Mouse (Mus musculus) limb, embryonic 15.5 days (tissue): ENCODE results near the gene Cyp2c23. TPM values are rescaled to one million over a fixed set of nuclear protein-coding genes. Genes with fewer than 3 reads are reported as not detected.

ENCODE experiments used
- ATAC-seq: fragments of 200-750 bp; cut with Nextera tagmentation; 2 replicates; pipeline ENCODE4 v1.8.0; 2017; ENCODE audit warnings: low read depth, moderate TSS enrichment; ENCODE audit not compliant: insufficient number of reproducible peaks, low FRiP score, low TSS enrichment
- H3K27ac ChIP-seq: fragments of 300-500 bp; sonication (generic); 2 replicates; pipeline ENCODE4 v1.5.1; 2015; ENCODE audit warnings: moderate library complexity, mild to moderate bottlenecking, inconsistent platforms
- H3K27me3 ChIP-seq: fragments of 300-500 bp; sonication (generic); 2 replicates; pipeline ENCODE4 v1.6.1; 2015; ENCODE audit warnings: inconsistent platforms
- H3K36me3 ChIP-seq: fragments of 300-500 bp; sonication (generic); 2 replicates; pipeline ENCODE4 v1.6.1; 2015; ENCODE audit warnings: inconsistent platforms
- H3K4me1 ChIP-seq: fragments of 300-500 bp; sonication (generic); 2 replicates; pipeline ENCODE4 v1.6.1; 2015; ENCODE audit warnings: inconsistent platforms
- H3K4me2 ChIP-seq: fragments of 300-500 bp; sonication (generic); 2 replicates; pipeline ENCODE4 v1.6.1; 2015; ENCODE audit warnings: mild to moderate bottlenecking, inconsistent platforms
- H3K4me3 ChIP-seq: fragments of 300-500 bp; sonication (generic); 2 replicates; pipeline ENCODE4 v1.5.1; 2015; ENCODE audit warnings: mild to moderate bottlenecking, inconsistent platforms
- H3K9ac ChIP-seq: fragments of 300-500 bp; sonication (generic); 2 replicates; pipeline ENCODE4 v1.6.1; 2015; ENCODE audit warnings: inconsistent platforms
- H3K9me3 ChIP-seq: fragments of 300-500 bp; sonication (generic); 2 replicates; pipeline ENCODE4 v1.6.1; 2016; ENCODE audit warnings: inconsistent platforms
- WGBS: fragments of 180-500 bp; shearing (Covaris S2); methylation state at CpG from one replicate; pipeline ENCODE4 v1.1.7; 2015; 5-methylcytosine and 5-hydroxymethylcytosine counted together
- polyA plus RNA-seq: library from polyadenylated mRNA; unstranded; fragments of >200 nt; fragmentation: Nextera tagmentation; extraction: Ambion mirVana; gene quantifications from 2 replicates; pipeline ENCODE4 v1.2.1, GENCODE M21; 2015

Gene Cyp2c23
- polyA plus RNA-seq, 1 experiment from 2014 or later, result 0.10 TPM

DNA sequence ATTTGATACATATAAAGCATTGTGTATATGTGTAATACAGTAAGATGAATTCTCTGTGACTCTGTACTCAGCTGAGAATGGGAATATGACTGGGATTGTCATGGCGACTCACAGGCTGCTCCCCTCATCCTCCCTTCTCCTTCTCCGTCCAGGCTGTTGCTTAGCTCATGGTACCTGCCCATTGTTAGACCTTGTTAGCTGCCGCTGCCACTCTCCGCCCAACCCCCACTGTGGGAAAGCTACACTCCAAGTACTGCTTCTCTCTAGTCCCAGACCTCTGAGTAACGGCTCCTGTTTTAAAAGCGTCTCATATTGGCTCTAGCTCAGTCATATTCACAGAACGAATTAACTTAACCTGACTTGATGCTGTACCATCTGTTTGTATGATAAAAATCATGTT is 9.3 kb downstream of the Cyp2c23 start:
- H3K36me3 ChIP-seq, result no peaks in the 10 kb centered on the region
- no peak overlapping the region for H3K9ac ChIP-seq
- H3K4me3 ChIP-seq, result no peak overlapping the region
- no peaks in the 10 kb centered on the region for H3K27me3 ChIP-seq
- H3K4me1 ChIP-seq, result no peaks in the 10 kb centered on the region
- WGBS, result 59% methylated on average over 7 of the region's 7 CpGs
- H3K27ac ChIP-seq, result no peak overlapping the region
- H3K4me2 ChIP-seq, result no peak overlapping the region
- no peak for ATAC-seq
- H3K9me3 ChIP-seq, result no peaks in the 10 kb centered on the region

DNA sequence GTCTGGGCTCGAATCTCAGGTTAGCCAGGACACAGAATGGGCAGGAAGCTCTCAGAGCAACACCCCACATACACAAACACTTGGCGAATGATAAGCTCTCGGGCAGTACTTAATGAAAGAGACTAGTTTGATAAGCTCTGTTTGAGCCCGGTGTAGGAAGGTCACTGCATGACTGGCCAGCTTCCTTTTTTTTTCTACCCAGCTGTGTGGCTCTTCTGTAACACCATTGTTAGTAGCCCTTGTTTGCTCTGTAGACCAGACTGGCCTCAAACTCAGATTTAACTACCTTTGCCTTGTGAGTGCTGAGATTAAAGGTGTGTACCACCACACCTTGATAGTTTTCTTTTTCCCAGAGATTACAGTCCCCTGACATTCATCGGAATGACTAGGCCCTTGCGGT is 15.1 kb downstream of the Cyp2c23 start:
- no peaks in the 10 kb centered on the region for H3K36me3 ChIP-seq
- no peak overlapping the region for H3K9ac ChIP-seq
- no peaks in the 10 kb centered on the region for H3K9me3 ChIP-seq
- H3K27me3 ChIP-seq, result no peaks in the 10 kb centered on the region
- no peak overlapping the region for H3K4me2 ChIP-seq
- H3K4me1 ChIP-seq, result no peaks in the 10 kb centered on the region
- no peak overlapping the region for H3K27ac ChIP-seq
- no peak overlapping the region for H3K4me3 ChIP-seq
- no peak for ATAC-seq
- WGBS, result 84% methylated on average over 6 of the region's 6 CpGs

DNA sequence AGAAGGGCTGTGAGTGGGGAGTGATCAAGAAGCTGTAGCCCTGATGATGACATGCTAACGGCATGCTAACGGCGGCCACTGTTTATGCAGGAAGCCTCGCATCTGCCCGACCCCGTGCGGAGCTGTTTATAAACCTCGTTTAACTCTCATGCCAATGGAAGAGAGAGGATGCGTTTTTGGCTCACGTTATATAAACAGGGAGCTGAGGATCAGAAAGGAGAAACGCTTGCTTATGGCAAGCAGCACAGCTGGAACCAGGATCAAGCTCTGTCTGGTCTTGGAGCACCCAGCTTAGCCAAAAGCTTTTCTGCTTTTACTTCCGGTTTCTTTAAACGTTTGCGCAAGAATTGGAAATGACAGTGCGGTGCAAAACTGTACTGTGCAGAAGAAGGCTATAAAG is 20.2 kb downstream of the Cyp2c23 start:
- H3K9ac ChIP-seq, result no peak overlapping the region
- H3K27me3 ChIP-seq, result no peaks in the 10 kb centered on the region
- H3K9me3 ChIP-seq, result no peaks in the 10 kb centered on the region
- H3K4me3 ChIP-seq, result no peak overlapping the region
- H3K27ac ChIP-seq, result no peak overlapping the region
- WGBS, result 51% methylated on average over 15 of the region's 15 CpGs
- ATAC-seq, result no peak
- H3K36me3 ChIP-seq, result no peaks in the 10 kb centered on the region
- H3K4me1 ChIP-seq, result no peaks in the 10 kb centered on the region
- no peak overlapping the region for H3K4me2 ChIP-seq

DNA sequence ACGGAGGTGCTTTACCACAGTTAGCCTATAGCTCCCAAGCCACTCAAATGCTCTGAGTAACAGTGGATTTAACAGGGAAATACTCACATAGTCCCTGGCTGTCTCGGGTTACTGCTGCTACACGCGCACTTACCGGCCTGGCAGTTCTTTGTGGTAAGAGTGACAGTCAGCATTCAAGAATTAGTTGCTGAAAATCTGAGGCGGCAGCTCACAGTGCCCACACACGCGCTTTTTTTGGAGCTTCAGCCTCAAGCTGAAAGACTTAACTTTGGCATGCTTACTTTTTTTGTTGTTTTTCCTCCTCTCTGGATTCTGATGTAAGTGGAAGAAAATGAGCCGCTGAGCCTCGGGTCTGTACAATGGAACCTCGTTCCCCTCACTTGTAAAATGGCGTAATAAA is 21.8 kb downstream of the Cyp2c23 start:
- Histone ChIP-seq H3K27me3 (no peaks in the 10 kb centered on the region), H3K9me3 (no peaks in the 10 kb centered on the region), H3K36me3 (no peaks in the 10 kb centered on the region), H3K9ac (no peak overlapping the region), H3K4me1 (no peaks in the 10 kb centered on the region), H3K4me2 (0 out of 2 replicates have a peak overlapping the region, but pooled peaks have one; percentile 15), H3K27ac (no peak overlapping the region), H3K4me3 (no peak overlapping the region)
- 44% methylated on average over 12 of the region's 12 CpGs for WGBS
- ATAC-seq, result no peak

DNA sequence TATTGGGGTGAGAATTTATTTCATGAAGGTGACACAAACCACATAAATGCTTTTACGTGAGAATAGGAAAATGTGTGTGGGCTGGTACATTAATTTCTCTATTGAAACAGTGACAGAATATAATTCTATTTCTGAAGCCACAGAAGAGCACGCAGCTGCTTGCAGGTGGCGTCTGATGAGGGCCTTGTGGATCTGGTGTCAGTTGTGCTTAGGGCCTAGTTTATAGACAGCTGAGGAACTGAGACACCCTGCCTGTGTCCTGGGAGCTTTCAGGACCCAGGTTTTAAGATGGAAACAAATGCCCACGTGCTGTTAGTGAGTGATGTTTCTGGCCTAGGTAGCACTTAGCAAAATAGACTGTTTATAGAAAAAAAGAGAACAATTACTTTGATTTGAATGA is 24.0 kb downstream of the Cyp2c23 start:
- no peak overlapping the region for H3K27ac ChIP-seq
- no peaks in the 10 kb centered on the region for H3K36me3 ChIP-seq
- WGBS, result 60% methylated on average over 4 of the region's 4 CpGs
- no peak for ATAC-seq
- H3K9me3 ChIP-seq, result no peaks in the 10 kb centered on the region
- no peak overlapping the region for H3K4me3 ChIP-seq
- H3K4me1 ChIP-seq, result no peaks in the 10 kb centered on the region
- H3K9ac ChIP-seq, result no peak overlapping the region
- no peaks in the 10 kb centered on the region for H3K27me3 ChIP-seq
- no peak overlapping the region for H3K4me2 ChIP-seq

DNA sequence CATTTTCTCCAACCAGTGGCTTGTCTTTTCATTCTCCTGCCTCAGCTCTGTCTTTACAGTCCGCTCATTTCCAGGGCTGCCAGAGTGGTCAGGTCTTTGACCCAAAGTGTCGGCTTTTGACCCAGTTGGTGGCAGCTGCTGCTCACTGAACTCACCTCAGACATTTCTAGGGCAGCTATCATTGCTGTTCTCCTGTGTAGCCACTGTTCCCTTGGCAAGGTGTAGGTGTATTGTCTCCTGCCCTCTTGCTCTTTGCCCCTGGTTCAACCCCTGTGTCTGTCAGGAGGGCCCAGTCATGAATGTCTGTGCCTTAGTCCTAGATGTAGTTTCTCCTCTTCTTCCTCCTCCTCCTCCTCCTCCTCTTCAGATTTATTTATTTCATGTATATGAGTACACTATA is 24.7 kb downstream of the Cyp2c23 start:
- no peaks in the 10 kb centered on the region for H3K4me1 ChIP-seq
- no peak overlapping the region for H3K27ac ChIP-seq
- ATAC-seq, result no peak
- H3K4me3 ChIP-seq, result no peak overlapping the region
- H3K9me3 ChIP-seq, result no peaks in the 10 kb centered on the region
- no peaks in the 10 kb centered on the region for H3K36me3 ChIP-seq
- no peak overlapping the region for H3K9ac ChIP-seq
- H3K4me2 ChIP-seq, result no peak overlapping the region
- H3K27me3 ChIP-seq, result no peaks in the 10 kb centered on the region
- WGBS, result 81% methylated on average over 2 of the region's 2 CpGs

DNA sequence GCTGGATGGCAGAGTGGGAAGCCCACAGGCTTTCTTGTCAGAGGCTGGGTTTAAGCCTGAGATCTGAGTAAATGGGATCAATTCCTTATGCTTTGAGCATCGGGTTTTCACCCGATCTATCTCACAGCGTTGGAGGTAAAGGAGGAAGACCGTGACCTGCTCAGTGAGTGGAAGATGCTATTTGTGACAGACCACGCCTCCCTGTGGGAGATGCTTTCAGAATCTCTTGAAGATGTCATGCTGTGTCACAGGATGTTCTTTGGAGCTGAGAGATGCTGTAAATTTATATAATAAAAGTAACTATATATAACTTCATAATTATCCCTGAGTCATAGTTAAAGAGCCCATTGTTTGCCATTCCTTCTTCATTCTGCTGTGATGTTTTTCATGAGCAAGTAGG is 28.3 kb downstream of the Cyp2c23 start:
- ATAC-seq, result no peak
- Histone ChIP-seq H3K27ac (no peak overlapping the region), H3K36me3 (no peaks in the 10 kb centered on the region), H3K27me3 (no peaks in the 10 kb centered on the region), H3K4me1 (no peaks in the 10 kb centered on the region), H3K4me2 (no peak overlapping the region), H3K4me3 (no peak overlapping the region), H3K9me3 (no peaks in the 10 kb centered on the region), H3K9ac (no peak overlapping the region)
- WGBS, result 79% methylated on average over 5 of the region's 5 CpGs

DNA sequence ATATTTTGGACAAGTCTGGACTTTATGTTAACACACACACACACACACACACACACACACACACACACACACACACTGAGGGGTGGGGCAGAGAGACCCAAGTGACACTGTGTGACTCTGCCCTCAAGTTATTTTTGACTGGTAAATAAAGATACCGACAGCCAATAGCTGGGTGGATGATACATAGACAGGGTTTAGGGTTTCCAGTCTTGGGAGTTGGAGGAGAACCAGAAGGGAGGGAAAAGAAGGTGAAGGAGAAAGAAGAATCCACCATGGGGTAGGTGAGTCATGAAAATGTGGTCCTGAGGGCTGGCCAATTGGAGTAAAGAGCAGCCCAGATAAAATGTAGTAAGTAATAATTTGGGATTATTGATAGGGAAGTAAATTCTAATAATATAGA is 28.9 kb downstream of the Cyp2c23 start:
- Histone ChIP-seq H3K9ac (no peak overlapping the region), H3K4me2 (no peak overlapping the region), H3K27ac (no peak overlapping the region), H3K36me3 (no peaks in the 10 kb centered on the region), H3K9me3 (no peaks in the 10 kb centered on the region), H3K27me3 (no peaks in the 10 kb centered on the region), H3K4me3 (no peak overlapping the region), H3K4me1 (no peaks in the 10 kb centered on the region)
- ATAC-seq, result no peak
- WGBS, result 70% methylated on average over 1 of the region's 1 CpGs

DNA sequence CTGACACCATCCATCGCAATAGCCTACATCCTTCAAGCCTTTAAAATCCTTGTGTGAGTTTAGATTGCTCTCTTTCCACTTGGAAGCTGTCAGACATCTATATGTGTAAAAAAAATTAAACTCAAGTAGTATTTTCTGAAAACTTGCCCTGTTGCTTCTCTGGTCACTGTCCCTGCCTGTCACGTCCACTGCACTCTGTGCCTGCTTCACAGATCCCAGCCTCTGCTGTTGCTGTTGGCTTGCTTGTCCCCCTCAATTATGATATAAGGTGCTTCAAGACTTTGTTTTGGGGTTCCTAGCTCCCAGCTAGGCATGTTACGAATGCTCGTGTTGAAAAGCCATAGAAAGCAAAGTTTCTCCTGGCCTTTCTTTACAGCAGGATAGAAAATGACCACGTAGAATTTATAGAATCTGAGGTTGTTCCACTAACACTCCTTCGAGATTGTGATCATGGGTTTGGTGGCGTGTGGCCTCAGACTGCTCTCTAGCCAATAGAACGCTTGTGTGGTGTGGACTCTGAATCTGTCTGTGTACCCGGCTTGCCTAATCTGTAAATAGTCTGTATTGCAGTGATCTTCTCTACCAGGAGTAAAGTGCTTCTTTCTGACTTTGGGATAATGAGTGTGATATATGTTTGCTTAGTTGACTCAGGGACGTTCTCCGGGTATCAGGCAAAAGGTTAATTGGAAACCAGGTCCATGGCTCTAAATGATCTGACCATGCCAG is 30.0 kb downstream of the Cyp2c23 start:
- Histone ChIP-seq H3K4me2 (no peak overlapping the region), H3K9ac (no peak overlapping the region), H3K27ac (no peak overlapping the region), H3K4me3 (no peak overlapping the region), H3K27me3 (no peaks in the 10 kb centered on the region), H3K36me3 (no peaks in the 10 kb centered on the region), H3K4me1 (no peaks in the 10 kb centered on the region), H3K9me3 (no peaks in the 10 kb centered on the region)
- no peak for ATAC-seq
- 77% methylated on average over 11 of the region's 11 CpGs for WGBS

DNA sequence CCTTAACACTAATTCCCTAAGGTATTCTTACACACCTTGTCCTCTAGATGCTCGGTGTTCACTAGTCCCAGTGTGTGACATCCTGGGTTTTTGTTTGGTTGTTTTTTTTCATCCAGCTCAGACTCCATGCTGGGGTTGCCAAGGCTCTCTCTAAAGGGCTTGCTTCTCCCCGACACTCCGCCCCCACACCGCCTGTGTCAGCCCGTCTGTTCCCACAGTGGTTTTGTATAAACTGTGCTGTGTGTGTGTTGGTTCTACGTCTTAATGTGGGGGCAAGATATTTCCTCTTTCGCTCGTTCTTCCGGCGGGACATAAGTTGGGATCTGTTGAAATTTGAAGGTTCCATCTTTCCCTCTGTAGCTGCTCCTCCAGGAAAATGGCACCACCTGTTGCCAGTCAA is 30.9 kb downstream of the Cyp2c23 start:
- no peak for ATAC-seq

DNA sequence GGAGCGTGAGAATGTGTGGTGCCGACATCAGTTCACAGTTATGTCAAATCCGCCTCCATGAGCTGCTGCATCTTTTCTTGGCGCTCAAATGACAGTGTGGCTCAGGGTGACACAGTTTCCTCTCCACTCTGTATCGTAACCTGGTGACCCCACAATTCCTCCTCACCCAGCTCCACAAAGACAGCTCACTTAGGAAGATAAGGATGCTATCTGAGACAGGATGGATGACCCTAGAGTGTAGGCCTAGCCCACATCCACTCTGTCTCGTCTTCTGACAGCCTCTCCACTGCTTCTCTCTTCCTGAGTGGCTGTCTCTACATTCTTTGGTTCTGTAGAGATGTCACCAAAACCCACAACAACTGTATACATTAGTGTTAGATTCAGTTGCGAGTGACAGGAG is 33.6 kb downstream of the Cyp2c23 start:
- Histone ChIP-seq H3K9ac (no peak overlapping the region), H3K27ac (no peak overlapping the region), H3K4me3 (no peak overlapping the region), H3K9me3 (no peaks in the 10 kb centered on the region), H3K4me2 (no peak overlapping the region), H3K36me3 (no peaks in the 10 kb centered on the region), H3K27me3 (no peaks in the 10 kb centered on the region), H3K4me1 (no peaks in the 10 kb centered on the region)
- 74% methylated on average over 7 of the region's 7 CpGs for WGBS
- ATAC-seq, result no peak

More for the DNA sequence above, 30.9 kb downstream of the Cyp2c23 start:
- WGBS, result 83% methylated on average over 10 of the region's 10 CpGs
- Histone ChIP-seq H3K9me3 (no peaks in the 10 kb centered on the region), H3K9ac (no peak overlapping the region), H3K4me3 (no peak overlapping the region), H3K4me2 (no peak overlapping the region), H3K36me3 (no peaks in the 10 kb centered on the region), H3K27me3 (no peaks in the 10 kb centered on the region), H3K27ac (no peak overlapping the region), H3K4me1 (no peaks in the 10 kb centered on the region)

DNA sequence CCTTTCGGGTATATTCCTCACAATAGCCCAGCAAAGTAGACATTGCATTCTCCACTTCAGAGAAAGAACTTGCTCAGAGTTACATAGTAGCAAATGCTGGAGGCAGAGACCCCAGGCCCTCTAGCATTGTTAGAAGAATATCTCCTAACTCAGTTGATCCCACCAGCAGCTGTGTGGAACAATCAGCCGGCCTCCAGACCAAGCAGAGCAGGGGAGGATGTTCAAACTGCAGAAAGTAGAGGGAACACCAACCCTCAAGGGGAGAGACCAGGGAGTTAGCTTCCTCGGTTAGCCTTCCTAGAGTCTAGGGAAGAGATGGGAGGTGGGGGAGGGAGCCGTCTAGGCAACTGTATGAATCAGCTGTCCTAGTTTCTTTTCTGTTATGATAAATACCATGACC is 36.5 kb downstream of the Cyp2c23 start:
- Histone ChIP-seq H3K9me3 (no peaks in the 10 kb centered on the region), H3K36me3 (no peaks in the 10 kb centered on the region), H3K4me3 (no peak overlapping the region), H3K27me3 (no peaks in the 10 kb centered on the region), H3K27ac (no peak overlapping the region), H3K9ac (no peak overlapping the region), H3K4me1 (no peaks in the 10 kb centered on the region), H3K4me2 (no peak overlapping the region)
- ATAC-seq, result no peak
- WGBS, result 72% methylated on average over 4 of the region's 4 CpGs

DNA sequence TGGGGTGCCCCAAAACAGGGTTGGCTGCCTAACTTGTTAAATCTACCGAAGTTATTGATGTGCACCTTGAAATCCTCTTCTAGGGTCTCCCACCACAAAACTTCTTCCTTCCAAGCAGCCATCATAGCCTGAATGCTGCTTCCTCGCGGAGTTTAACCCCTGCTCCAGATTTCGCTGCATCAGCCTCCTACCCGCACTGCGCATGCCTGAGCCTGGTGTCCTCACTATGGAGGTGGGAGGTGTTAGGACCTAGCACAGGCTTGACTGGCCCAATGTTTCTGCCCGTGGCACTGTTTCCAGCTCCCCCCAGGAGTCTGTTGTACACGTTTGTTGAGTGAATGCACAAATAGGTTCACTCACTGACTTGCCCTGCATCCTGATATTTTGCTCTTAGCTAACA is 38.6 kb downstream of the Cyp2c23 start:
- Histone ChIP-seq H3K4me1 (peaks cover 6% of the 10 kb centered on the region; the same call in 1 of the 2 replicates), H3K27ac (no peak overlapping the region), H3K4me2 (no peak overlapping the region), H3K9ac (no peak overlapping the region), H3K27me3 (peaks cover 8% of the 10 kb centered on the region), H3K36me3 (no peaks in the 10 kb centered on the region), H3K9me3 (no peaks in the 10 kb centered on the region), H3K4me3 (no peak overlapping the region)
- 76% methylated on average over 8 of the region's 8 CpGs for WGBS
- ATAC-seq, result no peak
